10 mouse cellular contexts compared by ENCODE assay signal in the genomic region with DNA sequence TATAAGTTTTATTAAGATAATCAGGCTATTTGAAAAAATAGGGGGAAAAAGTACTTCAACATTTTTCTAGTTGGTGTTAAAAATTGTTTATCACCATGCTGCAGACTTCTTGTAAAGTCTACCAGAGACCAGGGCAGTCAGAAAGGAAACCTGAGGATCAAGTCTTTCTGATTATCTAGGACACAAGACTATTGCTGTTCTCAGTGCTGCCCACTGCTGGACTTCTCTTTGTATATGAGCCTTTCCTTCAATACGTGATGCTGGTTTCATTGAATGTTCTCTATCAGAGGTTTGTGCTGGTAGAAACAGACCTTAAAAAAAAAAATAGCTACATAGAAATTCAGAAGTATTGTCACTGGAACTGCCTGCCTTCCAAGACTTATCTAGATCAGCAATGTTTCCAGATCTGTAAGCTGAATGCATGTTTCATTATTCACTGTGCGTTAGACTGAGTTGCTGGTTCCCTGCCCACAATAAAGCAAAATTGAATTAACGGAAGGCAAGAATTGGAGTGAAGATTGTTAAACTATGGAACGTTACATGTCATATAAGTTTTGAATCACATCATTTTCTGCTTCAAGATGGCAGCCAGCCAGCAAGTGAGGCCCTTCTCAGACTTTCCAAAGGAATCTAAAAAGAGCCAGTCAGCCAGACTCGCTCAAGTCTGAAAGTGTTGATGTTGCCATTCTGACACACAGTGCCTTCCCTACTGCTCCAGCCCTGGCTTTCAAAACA. TPM values are rescaled to one million over a fixed set of nuclear protein-coding genes. Genes with fewer than 3 reads are reported as not detected.
DNase-seq lines count a peak whose midpoint lies in the region; ATAC-seq and TF ChIP-seq lines count a peak whose summit lies in the region.
"Had no signal": no experiment of that assay in that cellular context is flagged by ENCODE, and none has a peak within 500 bp of the region (broad histone marks: within the 10 kb centered on the region; RNA-seq: fewer than 3 reads in every experiment).

No protein-coding gene starts in this region.

- no peaks in the 10 kb centered on the region for H3K9me3 ChIP-seq in liver, embryonic 12.5 days (replicated peaks)
- H3K9me3 ChIP-seq in heart, embryonic 11.5 days (replicated peaks; ENCODE audit: control insufficient read depth, low read length), result no peaks in the 10 kb centered on the region
- H3K9me3 ChIP-seq: embryonic facial prominence, embryonic 15.5 days; hindbrain, embryonic 15.5 days had no signal

- WGBS in cerebellum, adult 2 months, result 63% methylated on average over 5 of the region's 5 CpGs
- 83% methylated on average over 5 of the region's 5 CpGs for WGBS in liver, adult 2 months
- 73% methylated on average over 5 of the region's 5 CpGs for WGBS in liver, embryonic 12.5 days (ENCODE audit: insufficient replicate concordance)
- WGBS in heart, embryonic 11.5 days (ENCODE audit: insufficient replicate concordance), result 70% methylated on average over 5 of the region's 5 CpGs

- H3K4me1 ChIP-seq in cerebellum, adult 2 months (ENCODE audit: control insufficient read depth, insufficient read depth, low read length), result no peaks in the 10 kb centered on the region
- no peaks in the 10 kb centered on the region for H3K4me1 ChIP-seq in liver, adult 2 months (ENCODE audit: control insufficient read depth, insufficient read depth, low read length)
- H3K4me1 ChIP-seq in liver, embryonic 12.5 days, result no peaks in the 10 kb centered on the region
- H3K4me1 ChIP-seq in heart, embryonic 11.5 days (ENCODE audit: control insufficient read depth, insufficient read depth, low read length), result no peaks in the 10 kb centered on the region
- H3K4me1 ChIP-seq: hindbrain, embryonic 15.5 days had no signal

- DNase-seq in cerebellum, adult 2 months, result peak; percentile 21 to 38
- no peak for DNase-seq in cerebellum, adult 8-10 months
- DNase-seq in liver, adult 2 months (ENCODE audit: extremely low read depth, low read depth, low spot score), result peak; percentile 31
- DNase-seq in cerebellum, postnatal 36 days, result peak; percentile 41 to 57
- peak; percentile 85 for DNase-seq in lung, postnatal 36 days
- DNase-seq in spleen, postnatal 36 days (ENCODE audit: low spot score in 2 of 2), result no peak

- H3K9ac ChIP-seq in liver, adult 2 months (ENCODE audit: low read depth, low read length), result no peak overlapping the region
- no peak overlapping the region for H3K9ac ChIP-seq in liver, embryonic 12.5 days
- no peak overlapping the region for H3K9ac ChIP-seq in heart, embryonic 11.5 days (ENCODE audit: low read depth, low read length)
- H3K9ac ChIP-seq: embryonic facial prominence, embryonic 15.5 days; hindbrain, embryonic 15.5 days had no signal

- no peak overlapping the region for H3K4me3 ChIP-seq in cerebellum, adult 2 months (replicated peaks; ENCODE audit: insufficient read depth, low read depth, low read length)
- no peak overlapping the region for H3K4me3 ChIP-seq in liver, adult 2 months (ENCODE audit: insufficient read depth, low read depth, low read length)
- no peak overlapping the region for H3K4me3 ChIP-seq in liver, embryonic 12.5 days
- H3K4me3 ChIP-seq in heart, embryonic 11.5 days (ENCODE audit: low read depth, low read length), result no peak overlapping the region
- H3K4me3 ChIP-seq: embryonic facial prominence, embryonic 15.5 days; hindbrain, embryonic 15.5 days had no signal

- H3K27me3 ChIP-seq in cerebellum, adult 2 months (ENCODE audit: control insufficient read depth, insufficient read depth, low read length), result no peaks in the 10 kb centered on the region
- H3K27me3 ChIP-seq in liver, adult 2 months (ENCODE audit: control insufficient read depth, insufficient read depth, low read length), result no peaks in the 10 kb centered on the region
- no peaks in the 10 kb centered on the region for H3K27me3 ChIP-seq in liver, embryonic 12.5 days (replicated peaks)
- no peaks in the 10 kb centered on the region for H3K27me3 ChIP-seq in heart, embryonic 11.5 days (ENCODE audit: control insufficient read depth, insufficient read depth, low read length)
- H3K27me3 ChIP-seq: embryonic facial prominence, embryonic 15.5 days; hindbrain, embryonic 15.5 days had no signal

- no peak for TF ChIP-seq POLR2A in cerebellum, adult 2 months (IDR thresholded peaks at IDR 0.05; ENCODE audit: borderline replicate concordance, insufficient read depth, low read length)
- no peak for TF ChIP-seq POLR2A in liver, adult 2 months (IDR thresholded peaks at IDR 0.05; ENCODE audit: extremely low read depth, insufficient read depth, low read length)

- no peak overlapping the region for H3K27ac ChIP-seq in cerebellum, adult 2 months (ENCODE audit: insufficient read depth, low read length)
- H3K27ac ChIP-seq in liver, adult 2 months (replicated peaks; ENCODE audit: insufficient read depth, low read depth, low read length), result no peak overlapping the region
- no peak overlapping the region for H3K27ac ChIP-seq in liver, embryonic 12.5 days
- no peak overlapping the region for H3K27ac ChIP-seq in heart, embryonic 11.5 days (ENCODE audit: low read depth, low read length)
- H3K27ac ChIP-seq: embryonic facial prominence, embryonic 15.5 days; hindbrain, embryonic 15.5 days had no signal

- TF ChIP-seq CTCF in cerebellum, adult 2 months (IDR thresholded peaks at IDR 0.05; ENCODE audit: borderline replicate concordance, insufficient read depth, low read depth, low read length), result peak; percentile 19; the same call in 1 of the 2 replicates
- no peak for TF ChIP-seq CTCF in liver, adult 2 months (IDR thresholded peaks at IDR 0.05; ENCODE audit: low read depth, low read length)

- H3K4me2 ChIP-seq in liver, embryonic 12.5 days, result no peak overlapping the region
- H3K4me2 ChIP-seq in heart, embryonic 11.5 days, result no peak overlapping the region
- H3K4me2 ChIP-seq: embryonic facial prominence, embryonic 15.5 days; hindbrain, embryonic 15.5 days had no signal

- H3K79me2 ChIP-seq in liver, adult 2 months (ENCODE audit: control insufficient read depth, insufficient read depth, low read length), result no peaks in the 10 kb centered on the region

- ATAC-seq in liver, embryonic 12.5 days, result no peak
- ATAC-seq in heart, embryonic 11.5 days (replicated peaks; ENCODE audit: insufficient number of reproducible peaks, low FRiP score, low TSS enrichment), result no peak

- H3K36me3 ChIP-seq in liver, adult 2 months (ENCODE audit: control insufficient read depth, insufficient read depth, low read length), result no peaks in the 10 kb centered on the region
- no peaks in the 10 kb centered on the region for H3K36me3 ChIP-seq in liver, embryonic 12.5 days
- no peaks in the 10 kb centered on the region for H3K36me3 ChIP-seq in heart, embryonic 11.5 days (ENCODE audit: control insufficient read depth, insufficient read depth, low read length)
- H3K36me3 ChIP-seq: embryonic facial prominence, embryonic 15.5 days; hindbrain, embryonic 15.5 days had no signal

RNA-seq across cellular contexts. Expression of a gene that starts 21.0 kb away (rescaled TPM):
- 9.8 and 10.0 TPM in 2 replicates for polyA plus RNA-seq in cerebellum, adult 2 months (2012; rRNA removed)
- total RNA-seq in liver, adult 2 months (2014; rRNA removed), result 6.3 and 7.8 TPM in 2 replicates
- polyA plus RNA-seq in liver, adult 2 months (2012; rRNA removed), result 0.87 and 1.0 TPM in 2 replicates
- 24.3 and 24.6 TPM in 2 replicates for polyA plus RNA-seq in liver, embryonic 12.5 days (2016; fragmentation: Nextera tagmentation; extraction: Ambion mirVana)
- 19.5 and 22.1 TPM in 2 replicates for polyA plus RNA-seq in heart, embryonic 11.5 days (2014; fragmentation: Nextera tagmentation; extraction: Ambion mirVana)

RNA-seq across cellular contexts. Expression of a gene that starts 32.6 kb away (rescaled TPM):
- 25.2 and 32.7 TPM in 2 replicates for polyA plus RNA-seq in cerebellum, adult 2 months (2012; rRNA removed)
- total RNA-seq in liver, adult 2 months (2014; rRNA removed), result 11.9 and 12.6 TPM in 2 replicates
- 1.9 and 2.7 TPM in 2 replicates for polyA plus RNA-seq in liver, adult 2 months (2012; rRNA removed)
- polyA plus RNA-seq in liver, embryonic 12.5 days (2016; fragmentation: Nextera tagmentation; extraction: Ambion mirVana), result 0.23 and 0.46 TPM in 2 replicates
- polyA plus RNA-seq in heart, embryonic 11.5 days (2014; fragmentation: Nextera tagmentation; extraction: Ambion mirVana), result 0.31 and 0.46 TPM in 2 replicates

Comparison
In these comparisons a context has a peak if more than half of its experiments do, and no peak if none do; other contexts are left out.
1. DNase-seq: peak in cerebellum, adult 2 months (2 of 2), liver, adult 2 months (single experiment), cerebellum, postnatal 36 days (2 of 2) and lung, postnatal 36 days (single experiment); none in cerebellum, adult 8-10 months (single experiment) and spleen, postnatal 36 days (0 of 2).